In the genomic region with DNA sequence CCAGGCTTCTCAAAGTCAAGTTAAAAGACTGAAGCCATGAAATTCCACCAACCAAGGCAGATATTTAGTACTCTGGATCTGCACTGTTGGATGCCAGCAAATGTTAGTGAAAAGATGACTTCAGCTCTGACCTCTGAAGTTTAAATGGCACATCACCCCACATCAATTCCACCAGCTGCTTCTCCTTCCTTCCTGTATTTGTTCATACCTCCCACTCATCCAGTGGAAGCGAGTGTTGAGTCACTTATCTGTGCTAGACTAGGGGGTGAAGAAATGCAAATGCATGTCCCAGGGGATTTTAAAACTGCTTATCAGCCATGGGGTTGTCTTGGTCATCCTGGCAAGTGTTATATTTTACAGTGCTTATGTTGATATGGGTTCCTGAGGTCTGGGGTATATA, we compare ENCODE assay signal across 21 mouse cellular contexts.
DNase-seq lines count a peak whose midpoint lies in the region; TF ChIP-seq lines count a peak whose summit lies in the region.
"Had no signal": no experiment of that assay in that cellular context is flagged by ENCODE, and none has a peak within 500 bp of the region (broad histone marks: within the 10 kb centered on the region; RNA-seq: fewer than 3 reads in every experiment).

No protein-coding gene starts in this region.

- 42% methylated on average over 1 of the region's 1 CpGs for WGBS in heart, adult 2 months

- no peak overlapping the region for H3K9ac ChIP-seq in heart, adult 2 months (ENCODE audit: low read depth, low read length)
- H3K9ac ChIP-seq: forebrain, embryonic 13.5 days; heart, embryonic 12.5 days; hindbrain, embryonic 12.5 days; hindbrain, embryonic 15.5 days had no signal

- H3K27me3 ChIP-seq in heart, adult 2 months (ENCODE audit: control insufficient read depth, insufficient read depth, low read length), result no peaks in the 10 kb centered on the region
- H3K27me3 ChIP-seq: forebrain, embryonic 13.5 days; heart, embryonic 12.5 days; hindbrain, embryonic 12.5 days; hindbrain, embryonic 15.5 days had no signal

- no peaks in the 10 kb centered on the region for H3K36me3 ChIP-seq in heart, adult 2 months (ENCODE audit: control insufficient read depth, insufficient read depth, low read length)
- H3K36me3 ChIP-seq: forebrain, embryonic 10.5 days; heart, embryonic 12.5 days; hindbrain, embryonic 12.5 days; hindbrain, embryonic 15.5 days had no signal

- no peak for TF ChIP-seq CTCF in heart, adult 2 months (IDR thresholded peaks at IDR 0.05)

- H3K27ac ChIP-seq in heart, adult 2 months, result no peak overlapping the region
- H3K27ac ChIP-seq: forebrain, embryonic 10.5 days; forebrain, embryonic 13.5 days; gastrocnemius, adult 2 months; hindbrain, embryonic 12.5 days; hindbrain, embryonic 15.5 days had no signal

- TF ChIP-seq EP300 in heart, adult 2 months (IDR thresholded peaks at IDR 0.05; ENCODE audit: insufficient read depth, low read depth, low read length), result no peak

- no peaks in the 10 kb centered on the region for H3K79me2 ChIP-seq in heart, adult 2 months (replicated peaks; ENCODE audit: control insufficient read depth, insufficient read depth, low read length)

- H3K4me3 ChIP-seq in heart, adult 2 months, result no peak overlapping the region
- H3K4me3 ChIP-seq: forebrain, embryonic 10.5 days; forebrain, embryonic 13.5 days; gastrocnemius, adult 2 months; heart, embryonic 12.5 days; hindbrain, embryonic 12.5 days; hindbrain, embryonic 15.5 days had no signal

- H3K4me1 ChIP-seq in heart, adult 2 months (ENCODE audit: control insufficient read depth, insufficient read depth, low read length), result no peaks in the 10 kb centered on the region
- H3K4me1 ChIP-seq: forebrain, embryonic 10.5 days; forebrain, embryonic 13.5 days; hindbrain, embryonic 12.5 days; hindbrain, embryonic 15.5 days had no signal

- no peak for TF ChIP-seq POLR2A in heart, adult 2 months (IDR thresholded peaks at IDR 0.05; ENCODE audit: insufficient read depth, low read depth, low read length)

- DNase-seq in heart, adult 11 months, result peak; percentile 66
- no peak for DNase-seq in heart, adult 2 months
- peak; percentile 44 for DNase-seq in right cerebral cortex, adult 18-20 months
- DNase-seq in right cerebral cortex, postnatal 36 days (ENCODE audit: low spot score in 2 of 2), result no peak
- peak; percentile 80 for DNase-seq in brain, adult 2 months (ENCODE audit: low read depth, low spot score)
- DNase-seq in liver, result no peak
- DNase-seq: adrenal gland, adult 8-10 months; adrenal gland, postnatal 25 days; cerebellum, adult 18-20 months; cerebellum, adult 9-10 months; cerebellum, postnatal 14 days; gastrocnemius, adult 2 months; gastrocnemius, postnatal 14 days; heart, adult 18-20 months; heart, postnatal 14 days; kidney, adult 11 months had no signal

- intact Hi-C loops in heart, adult 2 months (cut with DNase I), result no loop called here

Comparison
In these comparisons a context has a peak if more than half of its experiments do, and no peak if none do; other contexts are left out.
1. DNase-seq: peak in heart, adult 11 months (single experiment), right cerebral cortex, adult 18-20 months (single experiment) and brain, adult 2 months (single experiment); none in heart, adult 2 months (0 of 2), right cerebral cortex, postnatal 36 days (0 of 2) and liver (single experiment).